Mouse (Mus musculus): ENCODE measurements at regions not wholly inside any gene's neighbourhood (a gene's known extent, or its start where the extent isn't known, plus 50 kb on each side); places are given as distances from the start of the nearest gene placed in this dataset.

- WGBS, result 81% methylated on average over 3 of the region's 3 CpGs
- TF ChIP-seq CTCF (IDR thresholded peaks at IDR 0.05; ENCODE audit: extremely low read depth, insufficient read length, insufficient replicate concordance, low read depth, low read length) (no peak), POLR2A (IDR thresholded peaks at IDR 0.05; ENCODE audit: low read depth, low read length) (no peak)
- Histone ChIP-seq H3K4me1 (ENCODE audit: control insufficient read depth, insufficient read depth, insufficient read length, low read length) (no peaks in the 10 kb centered on the region), H3K27ac (ENCODE audit: insufficient read depth, low read depth, low read length) (no peak overlapping the region), H3K36me3 (ENCODE audit: control insufficient read depth, insufficient read depth, low read length) (no peaks in the 10 kb centered on the region), H3K27me3 (ENCODE audit: control insufficient read depth, insufficient read depth, low read length) (peaks cover 9% of the 10 kb centered on the region), H3K4me3 (ENCODE audit: low read depth, low read length) (no peak overlapping the region)
These were observed 94.7 kb upstream of the Msx1 start for GRCm38 (mm10) chr5:37919102-37919501.

- Histone ChIP-seq H3K27me3 (ENCODE audit: control insufficient read depth, insufficient read depth, low read length) (peaks cover 9% of the 10 kb centered on the region), H3K36me3 (ENCODE audit: control insufficient read depth, insufficient read depth, low read length) (no peaks in the 10 kb centered on the region), H3K4me3 (ENCODE audit: low read depth, low read length) (no peak overlapping the region), H3K27ac (ENCODE audit: insufficient read depth, low read depth, low read length) (no peak overlapping the region), H3K4me1 (ENCODE audit: control insufficient read depth, insufficient read depth, insufficient read length, low read length) (no peaks in the 10 kb centered on the region)
- WGBS, result 9% methylated on average over 28 of the region's 28 CpGs
- TF ChIP-seq CTCF (IDR thresholded peaks at IDR 0.05; ENCODE audit: extremely low read depth, insufficient read length, insufficient replicate concordance, low read depth, low read length) (no peak), POLR2A (IDR thresholded peaks at IDR 0.05; ENCODE audit: low read depth, low read length) (no peak)
These were observed 93.8 kb upstream of the Msx1 start for GRCm38 (mm10) chr5:37918001-37918707.

- no peak overlapping the region for H3K27ac ChIP-seq (ENCODE audit: insufficient read depth, low read depth, low read length)
- no peaks in the 10 kb centered on the region for H3K4me1 ChIP-seq (ENCODE audit: control insufficient read depth, insufficient read depth, insufficient read length, low read length)
- H3K36me3 ChIP-seq (ENCODE audit: control insufficient read depth, insufficient read depth, low read length), result no peaks in the 10 kb centered on the region
- WGBS, result 8% methylated on average over 5 of the region's 5 CpGs
- H3K27me3 ChIP-seq (ENCODE audit: control insufficient read depth, insufficient read depth, low read length), result peaks cover 9% of the 10 kb centered on the region
- H3K4me3 ChIP-seq (ENCODE audit: low read depth, low read length), result no peak overlapping the region
- TF ChIP-seq CTCF (IDR thresholded peaks at IDR 0.05; ENCODE audit: extremely low read depth, insufficient read length, insufficient replicate concordance, low read depth, low read length) (no peak), POLR2A (IDR thresholded peaks at IDR 0.05; ENCODE audit: low read depth, low read length) (no peak)
These were observed 92.8 kb upstream of the Msx1 start for GRCm38 (mm10) chr5:37917161-37917560.

- H3K4me3 ChIP-seq (ENCODE audit: low read depth, low read length), result no peak overlapping the region
- WGBS, result 37% methylated on average over 5 of the region's 5 CpGs
- H3K27me3 ChIP-seq (ENCODE audit: control insufficient read depth, insufficient read depth, low read length), result peaks cover 7% of the 10 kb centered on the region
These were observed 80.4 kb upstream of the Msx1 start for GRCm38 (mm10) chr5:37904683-37905352.

GRCm38 (mm10) chr5:37903861-37904260 lies 79.5 kb upstream of the Msx1 start:
- WGBS, result 61% methylated on average over 3 of the region's 3 CpGs
- H3K27me3 ChIP-seq (ENCODE audit: control insufficient read depth, insufficient read depth, low read length), result peaks cover 7% of the 10 kb centered on the region
- no peaks in the 10 kb centered on the region for H3K36me3 ChIP-seq (ENCODE audit: control insufficient read depth, insufficient read depth, low read length)
- H3K4me3 ChIP-seq (ENCODE audit: low read depth, low read length), result no peak overlapping the region
- no peaks in the 10 kb centered on the region for H3K4me1 ChIP-seq (ENCODE audit: control insufficient read depth, insufficient read depth, insufficient read length, low read length)
- TF ChIP-seq CTCF (IDR thresholded peaks at IDR 0.05; ENCODE audit: extremely low read depth, insufficient read length, insufficient replicate concordance, low read depth, low read length) (no peak), POLR2A (IDR thresholded peaks at IDR 0.05; ENCODE audit: low read depth, low read length) (no peak)
- no peak overlapping the region for H3K27ac ChIP-seq (ENCODE audit: insufficient read depth, low read depth, low read length)

More at GRCm38 (mm10) chr5:37904683-37905352, 80.4 kb upstream of the Msx1 start:
- Histone ChIP-seq H3K27ac (ENCODE audit: insufficient read depth, low read depth, low read length) (no peak overlapping the region), H3K4me1 (ENCODE audit: control insufficient read depth, insufficient read depth, insufficient read length, low read length) (no peaks in the 10 kb centered on the region), H3K36me3 (ENCODE audit: control insufficient read depth, insufficient read depth, low read length) (no peaks in the 10 kb centered on the region)
- TF ChIP-seq POLR2A (IDR thresholded peaks at IDR 0.05; ENCODE audit: low read depth, low read length), result no peak
- TF ChIP-seq CTCF (IDR thresholded peaks at IDR 0.05; ENCODE audit: extremely low read depth, insufficient read length, insufficient replicate concordance, low read depth, low read length), result no peak

GRCm38 (mm10) chr5:37902741-37903140 lies 78.4 kb upstream of the Msx1 start:
- Histone ChIP-seq H3K36me3 (ENCODE audit: control insufficient read depth, insufficient read depth, low read length) (no peaks in the 10 kb centered on the region), H3K4me1 (ENCODE audit: control insufficient read depth, insufficient read depth, insufficient read length, low read length) (no peaks in the 10 kb centered on the region), H3K27me3 (ENCODE audit: control insufficient read depth, insufficient read depth, low read length) (peaks cover 7% of the 10 kb centered on the region), H3K27ac (ENCODE audit: insufficient read depth, low read depth, low read length) (no peak overlapping the region), H3K4me3 (ENCODE audit: low read depth, low read length) (no peak overlapping the region)
- WGBS, result 61% methylated on average over 2 of the region's 2 CpGs
- TF ChIP-seq POLR2A (IDR thresholded peaks at IDR 0.05; ENCODE audit: low read depth, low read length), result no peak
- TF ChIP-seq CTCF (IDR thresholded peaks at IDR 0.05; ENCODE audit: extremely low read depth, insufficient read length, insufficient replicate concordance, low read depth, low read length), result no peak

GRCm38 (mm10) chr5:37901861-37902291 lies 77.5 kb upstream of the Msx1 start:
- peaks cover 7% of the 10 kb centered on the region for H3K27me3 ChIP-seq (ENCODE audit: control insufficient read depth, insufficient read depth, low read length)
- H3K4me3 ChIP-seq (ENCODE audit: low read depth, low read length), result no peak overlapping the region
- H3K27ac ChIP-seq (ENCODE audit: insufficient read depth, low read depth, low read length), result no peak overlapping the region
- no peaks in the 10 kb centered on the region for H3K36me3 ChIP-seq (ENCODE audit: control insufficient read depth, insufficient read depth, low read length)
- TF ChIP-seq POLR2A (IDR thresholded peaks at IDR 0.05; ENCODE audit: low read depth, low read length) (no peak), CTCF (IDR thresholded peaks at IDR 0.05; ENCODE audit: extremely low read depth, insufficient read length, insufficient replicate concordance, low read depth, low read length) (no peak)
- WGBS, result 5% methylated on average over 16 of the region's 16 CpGs
- no peaks in the 10 kb centered on the region for H3K4me1 ChIP-seq (ENCODE audit: control insufficient read depth, insufficient read depth, insufficient read length, low read length)

All from small intestine, adult 2 months (tissue).